Mouse (Mus musculus): ENCODE data around the gene Hoxa6. TPM values are rescaled to one million over a fixed set of nuclear protein-coding genes. Genes with fewer than 3 reads are reported as not detected.

Hoxa6 gene
- total and polyA plus RNA-seq, 3 experiments, result 0.58 to 2.2 (median 2.1) TPM

DNA sequence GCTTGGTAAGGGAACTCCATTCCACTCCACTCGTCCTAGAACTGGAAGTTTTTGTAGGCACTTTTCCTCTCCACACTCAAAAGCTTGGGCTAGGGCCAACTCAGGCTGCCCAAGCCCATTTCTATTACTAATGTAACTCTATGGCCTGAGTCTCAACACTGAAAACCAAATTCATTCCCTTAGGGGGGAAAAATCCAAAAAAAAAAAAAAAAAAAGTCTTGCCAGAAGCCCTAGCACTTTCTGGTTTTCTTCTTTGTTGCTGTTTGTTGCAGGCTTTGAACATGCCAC lies 46.5 kb downstream of the Hoxa6 start:
- no peak for TF ChIP-seq ZMIZ1 (IDR thresholded peaks at IDR 0.05; ENCODE audit: low read depth, low read length)
- TF ChIP-seq RCOR1 (conservative IDR thresholded peaks at IDR 0.05; ENCODE audit: low read depth, low read length), result no peak
- TF ChIP-seq E2F4 (IDR thresholded peaks at IDR 0.05; ENCODE audit: insufficient replicate concordance, low read depth, low read length), result no peak
- TF ChIP-seq NRF1 (IDR thresholded peaks at IDR 0.05; ENCODE audit: low read depth, low read length), result no peak
- no peak for TF ChIP-seq IRF4 (IDR thresholded peaks at IDR 0.05; ENCODE audit: low read depth, low read length)
- no peak for TF ChIP-seq USF2 (conservative IDR thresholded peaks at IDR 0.05; ENCODE audit: low read depth, low read length)
- no peak for TF ChIP-seq HCFC1 (IDR thresholded peaks at IDR 0.05; ENCODE audit: low read depth, low read length)
- no peak for TF ChIP-seq MEF2A (IDR thresholded peaks at IDR 0.05; ENCODE audit: borderline replicate concordance, low read depth, low read length)
- no peak for TF ChIP-seq NELFE (IDR thresholded peaks at IDR 0.05; ENCODE audit: low read depth, low read length)
- no peak for TF ChIP-seq PAX5 (IDR thresholded peaks at IDR 0.05; ENCODE audit: low read length)
- TF ChIP-seq MAFK (IDR thresholded peaks at IDR 0.05; ENCODE audit: insufficient replicate concordance, low read length), result no peak
- no peak for TF ChIP-seq ZNF384 (IDR thresholded peaks at IDR 0.05; ENCODE audit: low read depth, low read length)
- TF ChIP-seq ZC3H11A (IDR thresholded peaks at IDR 0.05; ENCODE audit: low read depth, low read length), result no peak
- TF ChIP-seq SIN3A (IDR thresholded peaks at IDR 0.05; ENCODE audit: low read length), result no peak
- no peak for TF ChIP-seq MAX (IDR thresholded peaks at IDR 0.05; ENCODE audit: low read length)
- no peak for TF ChIP-seq TCF12 (IDR thresholded peaks at IDR 0.05; ENCODE audit: low read depth, low read length)
- no peak for TF ChIP-seq MYC (IDR thresholded peaks at IDR 0.05; ENCODE audit: low read depth, low read length)
- no peaks in the 10 kb centered on the region for H3K27me3 ChIP-seq (replicated peaks)
- H3K27ac ChIP-seq (ENCODE audit: insufficient read depth, low read depth), result no peak overlapping the region
- peaks cover 2 to 17% of the 10 kb centered on the region in 2 experiments; a peak in 3 of 4 replicates for H3K4me1 ChIP-seq (ENCODE audit: control insufficient read depth in 1 of 2, insufficient read depth in 2 of 2)
- in situ Hi-C loops (cut with MboI; ENCODE audit: low pct_ligation_motif_present, low pct_unique_long_range_greater_than_20kb, low sequenced_read_pairs), result no loop called here
- DNase-seq (ENCODE audit: extremely low read depth), result no peak
- dilution Hi-C loops (cut with MboI; ENCODE audit: extremely low pct_ligation_motif_present, extremely low pct_unique_long_range_greater_than_20kb, low sequenced_read_pairs), result no loop called here
- H3K9ac ChIP-seq (ENCODE audit: insufficient read depth, low read depth), result no peak overlapping the region
- no peak overlapping the region for H3K4me3 ChIP-seq (replicated peaks in 1 of 3; ENCODE audit: low read depth in 2 of 3, low read length in 2 of 3, poor library complexity in 1 of 3)
- peaks cover 7% of the 10 kb centered on the region; the same call in 1 of the 2 replicates for H3K79me2 ChIP-seq (replicated peaks; ENCODE audit: control insufficient read depth, extremely low read depth, insufficient read depth, poor library complexity, severe bottlenecking)
- no peak overlapping the region for H3K4me2 ChIP-seq (ENCODE audit: insufficient read depth, low read depth, poor library complexity, severe bottlenecking)
- H3K36me3 ChIP-seq (replicated peaks in 1 of 2; ENCODE audit: control insufficient read depth in 1 of 2, insufficient read depth in 1 of 2, low read length in 1 of 2), result peaks cover 6 to 35% of the 10 kb centered on the region in 2 experiments
- H3K9me3 ChIP-seq (replicated peaks; ENCODE audit: low read length), result no peaks in the 10 kb centered on the region

DNA sequence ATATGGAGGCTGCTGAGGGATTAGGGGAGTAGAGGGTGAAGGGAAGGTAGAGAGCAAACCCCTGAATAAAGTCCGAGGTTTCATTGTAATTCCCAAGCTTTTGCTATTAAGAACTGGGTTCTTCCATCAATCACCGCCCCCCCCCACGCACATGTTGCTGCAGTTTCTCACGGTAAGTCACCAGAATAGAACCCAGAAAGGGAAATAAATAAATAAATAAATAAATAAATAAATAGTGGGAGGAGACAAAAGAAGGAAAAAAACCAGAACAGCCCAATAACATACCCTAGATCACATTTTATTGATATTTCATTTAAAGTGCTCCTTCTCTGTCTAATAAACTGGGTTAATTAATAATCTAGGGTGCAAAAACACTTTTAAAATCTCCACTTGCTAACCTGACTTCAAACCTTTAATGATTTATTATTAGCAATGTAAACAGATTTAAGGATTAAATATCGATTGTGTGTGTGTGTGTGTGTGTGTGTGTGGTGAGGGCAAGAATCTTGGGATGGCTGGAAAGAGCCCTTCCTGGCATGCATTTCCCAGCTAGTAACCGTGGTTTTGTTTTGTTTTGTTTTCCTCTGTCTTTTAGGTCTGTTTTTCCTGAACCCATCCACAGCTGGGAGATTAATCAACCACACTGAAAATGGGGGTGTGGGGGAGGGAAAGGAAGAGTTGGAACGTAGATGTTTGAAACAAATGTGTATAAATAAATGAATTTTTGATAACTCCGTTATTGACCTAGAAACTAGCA lies 47.0 kb downstream of the Hoxa6 start:
- Histone ChIP-seq H3K27me3 (replicated peaks) (no peaks in the 10 kb centered on the region), H3K9ac (ENCODE audit: insufficient read depth, low read depth) (no peak overlapping the region), H3K79me2 (replicated peaks; ENCODE audit: control insufficient read depth, extremely low read depth, insufficient read depth, poor library complexity, severe bottlenecking) (peaks cover 7% of the 10 kb centered on the region; the same call in 1 of the 2 replicates), H3K9me3 (replicated peaks; ENCODE audit: low read length) (no peaks in the 10 kb centered on the region), H3K36me3 (replicated peaks in 1 of 2; ENCODE audit: control insufficient read depth in 1 of 2, insufficient read depth in 1 of 2, low read length in 1 of 2) (peaks cover 6 to 39% of the 10 kb centered on the region in 2 experiments), H3K4me3 (replicated peaks in 1 of 3; ENCODE audit: low read depth in 2 of 3, low read length in 2 of 3, poor library complexity in 1 of 3) (no peak overlapping the region), H3K4me2 (ENCODE audit: insufficient read depth, low read depth, poor library complexity, severe bottlenecking) (no peak overlapping the region), H3K27ac (ENCODE audit: insufficient read depth, low read depth) (no peak overlapping the region), H3K4me1 (ENCODE audit: control insufficient read depth in 1 of 2, insufficient read depth in 2 of 2) (peaks cover 2 to 17% of the 10 kb centered on the region in 2 experiments; a peak in 3 of 4 replicates)
- no peak for DNase-seq (ENCODE audit: extremely low read depth)
- TF ChIP-seq MAFK (IDR thresholded peaks at IDR 0.05; ENCODE audit: insufficient replicate concordance, low read length) (no peak), USF2 (conservative IDR thresholded peaks at IDR 0.05; ENCODE audit: low read depth, low read length) (no peak), MYC (IDR thresholded peaks at IDR 0.05; ENCODE audit: low read depth, low read length) (no peak), BHLHE40 (IDR thresholded peaks at IDR 0.05; ENCODE audit: low read depth, low read length) (no peak), RCOR1 (conservative IDR thresholded peaks at IDR 0.05; ENCODE audit: low read depth, low read length) (no peak), ZC3H11A (IDR thresholded peaks at IDR 0.05; ENCODE audit: low read depth, low read length) (no peak), KAT2A (IDR thresholded peaks at IDR 0.05; ENCODE audit: insufficient replicate concordance, low read length) (no peak), TBP (conservative IDR thresholded peaks at IDR 0.05; ENCODE audit: low read depth, low read length) (no peak), POLR2A (IDR thresholded peaks at IDR 0.05; ENCODE audit: low read depth, low read length) (no peak), MXI1 (IDR thresholded peaks at IDR 0.05; ENCODE audit: low read depth, low read length) (no peak)
- dilution Hi-C loops (cut with MboI; ENCODE audit: extremely low pct_ligation_motif_present, extremely low pct_unique_long_range_greater_than_20kb, low sequenced_read_pairs), result no loop called here
- in situ Hi-C loops (cut with MboI; ENCODE audit: low pct_ligation_motif_present, low pct_unique_long_range_greater_than_20kb, low sequenced_read_pairs), result no loop called here

Measured in CH12.LX (cell line).